Mouse (Mus musculus) heart, adult 2 months (tissue): ENCODE results near the gene Btg3.

Experiments
- CTCF ChIP-seq: fragments of 200-600 bp; IDR thresholded peaks from 2 replicates; pipeline ENCODE4 v1.8.1; 2022; ENCODE audit warnings: antibody characterized with exemption, mild to moderate bottlenecking, moderate library complexity
- POLR2A ChIP-seq: fragments of 200-500 bp; IDR thresholded peaks from 2 replicates; pipeline ENCODE4 v1.6.1; 2011; ENCODE audit warnings: mild to moderate bottlenecking, low read depth, low read length, control low read depth; ENCODE audit not compliant: insufficient read depth

DNA sequence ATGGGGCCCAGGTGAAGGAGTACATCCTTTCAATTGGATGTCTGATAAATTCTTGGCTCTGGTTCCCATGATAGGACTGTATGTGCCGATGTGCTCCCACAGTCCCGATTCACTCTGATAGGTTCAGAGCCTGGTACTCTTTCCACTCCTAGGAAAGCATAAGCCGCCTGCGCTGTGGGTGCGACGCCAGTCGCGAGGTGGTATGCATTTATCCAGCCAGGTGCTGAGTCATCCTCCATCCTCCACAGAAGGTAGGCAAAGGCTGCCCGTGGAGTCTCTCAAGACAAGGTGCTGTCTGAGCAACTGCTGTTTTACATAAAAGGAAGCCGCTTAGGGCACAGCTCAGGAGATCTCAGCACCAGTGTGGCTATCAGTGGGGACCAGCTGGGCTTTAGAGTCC, 40.7 kb upstream of the Btg3 start:
- TF ChIP-seq POLR2A (no peak), CTCF (no peak)
